Mouse (Mus musculus) hindbrain, embryonic 16.5 days (tissue): Measurements from ENCODE around the gene Actl7b. TPM values are rescaled to one million over a fixed set of nuclear protein-coding genes. Genes with fewer than 3 reads are reported as not detected.

ENCODE experiments used
- ATAC-seq: fragments of 200-750 bp; cut with Nextera tagmentation; 2 replicates; pipeline ENCODE4 v1.8.0; 2017; ENCODE audit warnings: moderate TSS enrichment, moderate library complexity
- H3K27ac ChIP-seq: fragments of 300-500 bp; sonication (generic); 2 replicates; pipeline ENCODE4 v1.5.1; 2014; ENCODE audit warnings: low read depth, mild to moderate bottlenecking, control low read depth, low read length, moderate library complexity
- H3K27me3 ChIP-seq: fragments of 300-500 bp; sonication (generic); replicated peaks from 2 replicates; pipeline ENCODE4 v1.6.1; 2014; ENCODE audit warnings: low read length; ENCODE audit not compliant: control insufficient read depth, insufficient read depth
- H3K36me3 ChIP-seq: fragments of 300-500 bp; sonication (generic); 2 replicates; pipeline ENCODE4 v1.6.1; 2014; ENCODE audit warnings: mild to moderate bottlenecking, low read length, moderate library complexity, mixed read lengths; ENCODE audit not compliant: control insufficient read depth, insufficient read depth
- H3K4me1 ChIP-seq: fragments of 300-500 bp; sonication (generic); 2 replicates; pipeline ENCODE4 v1.6.1; 2014; ENCODE audit warnings: low read depth, low read length; ENCODE audit not compliant: control insufficient read depth, insufficient read depth
- H3K4me2 ChIP-seq: fragments of 300-500 bp; sonication (generic); 2 replicates; pipeline ENCODE4 v1.6.1; 2014; ENCODE audit warnings: mild to moderate bottlenecking, low read length, control low read depth, moderate library complexity
- H3K4me3 ChIP-seq: fragments of 300-500 bp; sonication (generic); 2 replicates; pipeline ENCODE4 v1.5.1; 2014; ENCODE audit warnings: mild to moderate bottlenecking, low read length, control low read depth, moderate library complexity
- H3K9ac ChIP-seq: fragments of 300-500 bp; sonication (generic); 2 replicates; pipeline ENCODE4 v1.6.1; 2014; ENCODE audit warnings: low read depth, mild to moderate bottlenecking, control low read depth, low read length, moderate library complexity
- H3K9me3 ChIP-seq: fragments of 300-500 bp; sonication (generic); 2 replicates; pipeline ENCODE4 v1.6.1; 2014; ENCODE audit warnings: mild to moderate bottlenecking, low read length, moderate library complexity; ENCODE audit not compliant: control insufficient read depth
- WGBS: fragments of 180-500 bp; shearing (Covaris S2); extraction: QIAGEN DNeasy Blood & Tissue Kit; methylation state at CpG from one replicate; pipeline ENCODE4 v1.1.7; 2014; 5-methylcytosine and 5-hydroxymethylcytosine counted together
- polyA plus RNA-seq: library from polyadenylated mRNA; unstranded; fragments of >200 nt; fragmentation: Nextera tagmentation; extraction: Ambion mirVana; gene quantifications from 2 replicates; pipeline ENCODE4 v1.2.1, GENCODE M21; 2015

The Actl7b gene
- polyA plus RNA-seq, 1 experiment from 2014 or later, result not detected

DNA sequence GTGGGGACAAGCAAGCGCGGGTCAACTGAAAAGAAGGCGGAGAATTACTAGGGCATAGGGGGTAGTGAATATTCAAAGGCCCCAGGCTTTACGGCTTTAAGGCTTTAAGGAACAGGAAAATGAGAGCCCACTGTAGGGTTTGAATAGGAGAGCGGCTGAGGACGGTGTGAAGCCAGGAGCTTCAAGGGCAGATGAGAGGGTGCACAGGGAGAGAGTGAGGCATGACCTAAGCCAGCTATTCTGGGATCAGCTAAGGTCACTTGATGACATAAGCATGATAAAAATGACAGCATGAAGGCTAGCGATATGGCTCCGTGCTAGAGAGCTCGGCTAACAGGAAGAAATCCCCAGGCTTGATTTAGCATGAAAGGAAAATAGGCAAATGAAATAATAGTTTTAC lies 21.8 kb downstream of the Actl7b start:
- Histone ChIP-seq H3K27ac (no peak overlapping the region), H3K4me1 (no peaks in the 10 kb centered on the region), H3K9me3 (no peaks in the 10 kb centered on the region), H3K4me3 (no peak overlapping the region), H3K9ac (no peak overlapping the region), H3K4me2 (no peak overlapping the region), H3K36me3 (no peaks in the 10 kb centered on the region), H3K27me3 (no peaks in the 10 kb centered on the region)
- 71% methylated on average over 9 of the region's 9 CpGs for WGBS
- no peak for ATAC-seq

DNA sequence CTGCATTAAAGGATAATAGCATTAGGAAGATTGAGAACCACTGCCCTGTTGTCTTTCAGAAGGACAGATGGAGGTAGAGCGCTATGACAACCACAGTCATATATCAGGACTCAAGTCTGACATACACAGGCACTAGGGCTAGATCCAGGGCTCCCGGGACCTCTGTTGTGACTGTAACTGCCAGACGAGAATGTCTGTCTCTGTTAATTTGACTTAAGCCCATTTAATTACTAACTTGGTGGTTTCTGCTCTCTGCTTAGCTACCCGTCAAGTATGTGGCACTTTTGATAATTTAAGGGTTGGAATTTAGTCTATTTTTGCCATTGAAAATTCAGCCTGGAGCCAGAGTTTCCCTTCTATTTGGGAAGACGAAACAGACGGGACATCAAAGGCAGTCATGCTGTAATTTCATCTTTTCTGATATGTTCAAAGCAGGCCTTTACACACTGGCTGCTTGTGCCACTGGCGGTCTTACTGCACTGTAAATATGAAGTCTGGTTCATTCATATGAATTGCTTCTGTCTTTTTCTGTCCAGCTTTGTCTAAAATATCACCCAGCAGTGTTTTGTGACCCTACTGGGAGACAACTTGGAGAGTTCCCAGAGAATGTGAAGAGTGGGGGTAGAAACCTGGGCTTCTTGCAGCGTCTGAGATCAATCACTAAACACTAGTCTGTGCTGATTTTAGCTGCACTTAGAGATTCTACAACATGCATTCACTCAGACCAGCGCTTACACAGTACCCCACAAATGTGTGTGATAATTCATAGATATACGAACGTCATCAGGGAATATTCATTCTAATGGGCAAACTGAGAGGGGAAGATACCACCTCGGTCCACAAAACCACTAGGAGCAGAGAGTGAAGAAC lies 22.4 kb downstream of the Actl7b start:
- H3K9me3 ChIP-seq, result no peaks in the 10 kb centered on the region
- H3K9ac ChIP-seq, result no peak overlapping the region
- no peak for ATAC-seq
- H3K27ac ChIP-seq, result no peak overlapping the region
- no peaks in the 10 kb centered on the region for H3K27me3 ChIP-seq
- 69% methylated on average over 12 of the region's 12 CpGs for WGBS
- H3K4me1 ChIP-seq, result no peaks in the 10 kb centered on the region
- H3K4me2 ChIP-seq, result no peak overlapping the region
- no peaks in the 10 kb centered on the region for H3K36me3 ChIP-seq
- H3K4me3 ChIP-seq, result no peak overlapping the region

DNA sequence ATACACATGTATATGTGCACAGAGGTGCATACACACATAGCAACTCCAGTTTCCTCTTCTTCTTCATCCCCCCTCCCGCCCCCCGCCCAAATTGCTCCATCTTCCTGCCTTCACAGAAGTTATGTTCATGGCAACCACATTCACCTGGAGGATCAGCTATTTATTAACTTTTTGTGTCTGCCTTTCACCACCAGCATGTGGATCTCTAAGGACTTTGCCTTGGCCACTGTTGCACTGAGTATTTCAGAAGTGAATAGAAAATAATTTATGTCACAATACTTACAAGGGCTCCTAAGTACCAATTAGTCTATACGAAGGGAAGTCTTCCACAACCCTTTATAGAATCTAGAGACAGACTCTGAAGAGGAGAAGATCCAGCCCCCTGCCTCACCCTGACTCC lies 23.3 kb downstream of the Actl7b start:
- ATAC-seq, result no peak
- Histone ChIP-seq H3K9ac (no peak overlapping the region), H3K27ac (no peak overlapping the region), H3K4me1 (no peaks in the 10 kb centered on the region), H3K36me3 (no peaks in the 10 kb centered on the region), H3K4me3 (no peak overlapping the region), H3K27me3 (no peaks in the 10 kb centered on the region), H3K4me2 (no peak overlapping the region), H3K9me3 (no peaks in the 10 kb centered on the region)
- 94% methylated on average over 3 of the region's 3 CpGs for WGBS

DNA sequence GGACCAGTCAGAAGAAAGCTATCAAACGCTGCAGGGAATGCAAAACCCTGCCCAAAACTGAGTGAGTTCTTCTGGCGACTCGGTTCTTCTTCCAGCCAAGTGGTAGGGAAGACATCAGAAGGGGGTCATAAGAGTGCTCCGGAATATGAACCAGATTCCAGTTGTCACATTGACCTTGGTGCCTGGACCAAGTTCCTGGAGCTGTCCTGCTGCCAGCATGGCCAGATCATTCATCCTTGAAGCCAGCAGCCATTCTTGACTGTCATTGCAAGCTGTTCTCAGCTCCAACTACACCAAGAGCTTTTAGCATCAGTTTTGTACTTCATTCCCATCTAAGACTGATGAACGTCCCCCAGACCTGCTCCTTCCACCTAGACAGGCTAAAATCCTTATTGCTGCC lies 24.4 kb downstream of the Actl7b start:
- H3K27me3 ChIP-seq, result no peaks in the 10 kb centered on the region
- no peak overlapping the region for H3K27ac ChIP-seq
- no peak for ATAC-seq
- no peak overlapping the region for H3K4me3 ChIP-seq
- H3K4me1 ChIP-seq, result no peaks in the 10 kb centered on the region
- no peak overlapping the region for H3K4me2 ChIP-seq
- no peaks in the 10 kb centered on the region for H3K9me3 ChIP-seq
- no peaks in the 10 kb centered on the region for H3K36me3 ChIP-seq
- H3K9ac ChIP-seq, result no peak overlapping the region
- 54% methylated on average over 5 of the region's 5 CpGs for WGBS

DNA sequence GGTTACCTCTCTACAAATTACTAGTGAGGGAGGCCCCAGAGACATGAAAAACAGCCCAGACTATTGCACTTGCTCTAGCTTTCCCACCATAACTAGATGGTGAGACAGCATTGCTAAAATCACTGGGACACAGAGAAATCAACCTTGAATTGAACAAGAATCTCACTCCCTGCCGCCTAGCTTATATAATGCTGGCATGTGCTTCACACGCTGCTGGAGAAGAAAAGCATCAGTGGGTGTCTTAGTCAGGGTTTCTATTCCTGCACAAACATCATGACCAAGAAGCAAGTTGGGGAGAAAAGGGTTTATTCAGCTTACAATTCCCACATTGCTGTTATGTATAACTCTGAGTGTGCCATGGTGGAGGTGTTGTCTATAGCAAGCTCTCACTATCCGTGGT lies 28.1 kb downstream of the Actl7b start:
- H3K27me3 ChIP-seq, result no peaks in the 10 kb centered on the region
- no peaks in the 10 kb centered on the region for H3K4me1 ChIP-seq
- no peak overlapping the region for H3K9ac ChIP-seq
- H3K36me3 ChIP-seq, result no peaks in the 10 kb centered on the region
- H3K4me2 ChIP-seq, result no peak overlapping the region
- no peak overlapping the region for H3K4me3 ChIP-seq
- WGBS, result 80% methylated on average over 3 of the region's 3 CpGs
- H3K9me3 ChIP-seq, result no peaks in the 10 kb centered on the region
- no peak overlapping the region for H3K27ac ChIP-seq
- no peak for ATAC-seq

DNA sequence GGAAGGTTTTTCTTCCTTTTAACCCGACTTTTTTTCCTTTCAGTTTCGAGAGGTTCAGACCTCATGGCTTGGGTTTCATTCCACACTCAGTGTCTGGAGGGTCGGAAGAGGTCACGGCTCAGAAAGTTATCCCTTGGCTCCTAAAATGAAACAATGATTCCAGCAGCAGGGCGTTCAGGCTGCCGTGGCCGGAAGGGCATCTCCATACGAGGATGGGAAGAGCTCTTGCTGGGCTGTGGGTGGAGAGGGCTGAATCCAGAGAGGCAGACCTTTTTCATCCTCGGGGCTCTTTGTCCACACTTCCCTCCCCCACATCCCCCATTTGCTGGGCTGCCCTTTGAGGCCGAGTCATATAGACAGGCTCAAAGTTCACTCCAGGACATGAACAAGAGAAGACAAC lies 39.0 kb downstream of the Actl7b start:
- ATAC-seq, result no peak
- H3K36me3 ChIP-seq, result no peaks in the 10 kb centered on the region
- H3K27me3 ChIP-seq, result no peaks in the 10 kb centered on the region
- no peaks in the 10 kb centered on the region for H3K4me1 ChIP-seq
- H3K4me2 ChIP-seq, result peak overlapping the region; percentile 31; the same call in 1 of the 2 replicates
- no peaks in the 10 kb centered on the region for H3K9me3 ChIP-seq
- WGBS, result 6% methylated on average over 10 of the region's 10 CpGs
- H3K9ac ChIP-seq, result no peak overlapping the region
- H3K27ac ChIP-seq, result no peak overlapping the region
- H3K4me3 ChIP-seq, result no peak overlapping the region

DNA sequence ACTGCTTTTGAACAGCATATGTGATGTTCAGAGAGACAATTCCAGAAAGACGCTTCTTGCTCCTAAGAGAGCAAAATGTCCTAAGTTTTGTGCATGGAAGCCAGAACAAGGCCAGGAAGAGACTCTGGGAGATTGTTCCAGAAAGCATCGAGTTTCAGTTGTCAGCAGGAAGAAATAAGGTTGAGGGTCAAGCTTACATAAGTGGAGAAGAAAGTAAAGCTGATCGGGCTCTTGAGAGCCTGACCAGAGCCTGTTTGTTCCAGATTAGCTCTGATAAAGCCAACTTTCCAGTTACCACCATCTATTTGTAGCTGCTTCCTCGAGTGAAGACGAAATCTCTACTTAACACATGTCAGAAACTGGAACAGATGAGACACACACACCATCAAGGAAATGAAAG lies 42.6 kb downstream of the Actl7b start:
- ATAC-seq, result no peak
- Histone ChIP-seq H3K27ac (no peak overlapping the region), H3K36me3 (no peaks in the 10 kb centered on the region), H3K4me2 (no peak overlapping the region), H3K4me1 (no peaks in the 10 kb centered on the region), H3K4me3 (no peak overlapping the region), H3K9me3 (no peaks in the 10 kb centered on the region), H3K27me3 (no peaks in the 10 kb centered on the region), H3K9ac (no peak overlapping the region)
- 72% methylated on average over 5 of the region's 5 CpGs for WGBS

DNA sequence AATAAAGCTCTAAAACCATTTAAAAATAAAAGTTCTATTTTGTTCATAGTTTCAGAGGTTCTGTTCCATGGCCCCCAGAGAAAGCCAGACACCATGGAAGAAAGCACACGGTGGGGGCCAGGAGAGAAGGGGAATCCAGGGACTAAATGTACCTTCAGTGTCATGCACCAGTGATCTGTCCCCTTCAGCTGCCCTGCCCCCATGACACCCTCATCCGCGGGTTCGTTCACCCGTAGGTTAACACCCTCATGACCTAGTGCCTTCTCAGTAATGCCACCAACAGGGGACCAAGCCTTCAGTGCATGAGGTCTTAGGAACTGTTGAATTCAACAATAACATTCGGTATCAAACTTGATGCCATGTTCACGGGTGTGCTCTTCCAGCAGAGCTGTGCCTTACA lies 44.8 kb downstream of the Actl7b start:
- Histone ChIP-seq H3K4me3 (no peak overlapping the region), H3K9me3 (no peaks in the 10 kb centered on the region), H3K4me2 (no peak overlapping the region), H3K27me3 (no peaks in the 10 kb centered on the region), H3K9ac (no peak overlapping the region), H3K36me3 (no peaks in the 10 kb centered on the region), H3K4me1 (no peaks in the 10 kb centered on the region), H3K27ac (no peak overlapping the region)
- no peak for ATAC-seq
- WGBS, result 77% methylated on average over 7 of the region's 7 CpGs
